Mouse (Mus musculus) cortical plate, adult 2 months (tissue): ENCODE data around the gene Gm3033. TPM values are rescaled to one million over a fixed set of nuclear protein-coding genes. Genes with fewer than 3 reads are reported as not detected.
"Not testable (repeated sequence)": the region's sequence is repeated elsewhere in the genome, so short reads cannot be mapped to it uniquely, and the experiment has no call there.

Experiments
- H3K27ac ChIP-seq: fragments of 200-500 bp; 2 replicates; pipeline ENCODE4 v1.5.1; 2012; ENCODE audit warnings: low read length, control low read depth, inconsistent platforms; ENCODE audit not compliant: insufficient read depth
- H3K4me1 ChIP-seq: fragments of 200-500 bp; 2 replicates; pipeline ENCODE4 v1.6.1; 2011; ENCODE audit warnings: low read length; ENCODE audit not compliant: control insufficient read depth, insufficient read depth
- H3K4me3 ChIP-seq: fragments of 200-500 bp; 2 replicates; pipeline ENCODE4 v1.5.1; 2011; ENCODE audit warnings: mild to moderate bottlenecking, low read length, control low read depth; ENCODE audit not compliant: insufficient read depth
- polyA plus RNA-seq: library from polyadenylated mRNA; depleted of rRNA; stranded (reverse); fragments of >200 nt; gene quantifications from 2 replicates; pipeline ENCODE4 v1.2.3, GENCODE M21; 2012; rRNA removed

Gene Gm3033
- polyA plus RNA-seq, result 0.15 TPM in 1 of 2 replicates, not detected in the other

DNA sequence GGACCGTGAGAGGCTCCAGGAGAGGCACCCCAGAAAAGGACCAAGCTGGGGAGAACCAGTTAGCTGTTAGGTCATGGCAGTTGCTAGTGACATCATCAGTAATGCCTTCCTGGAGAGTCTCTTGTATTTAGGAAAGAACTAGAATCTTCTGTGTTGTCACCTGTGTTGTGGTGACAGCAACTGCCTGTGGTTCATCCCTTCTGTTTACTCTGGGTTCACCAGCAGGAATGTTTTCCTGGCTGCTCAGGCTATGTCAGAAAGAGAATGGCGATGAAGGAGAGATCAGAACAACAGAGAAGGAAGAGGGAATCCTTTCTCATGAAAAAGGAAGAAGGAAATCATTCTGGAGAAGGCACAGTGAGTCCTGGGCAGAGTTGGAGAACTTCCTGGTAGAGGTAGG lies at the start of gene Gm3033:
TSS of gene Gm3033 (plus strand) at position 301 of the 400 bp plus-strand sequence.
- not testable (repeated sequence) for H3K4me1 ChIP-seq

DNA sequence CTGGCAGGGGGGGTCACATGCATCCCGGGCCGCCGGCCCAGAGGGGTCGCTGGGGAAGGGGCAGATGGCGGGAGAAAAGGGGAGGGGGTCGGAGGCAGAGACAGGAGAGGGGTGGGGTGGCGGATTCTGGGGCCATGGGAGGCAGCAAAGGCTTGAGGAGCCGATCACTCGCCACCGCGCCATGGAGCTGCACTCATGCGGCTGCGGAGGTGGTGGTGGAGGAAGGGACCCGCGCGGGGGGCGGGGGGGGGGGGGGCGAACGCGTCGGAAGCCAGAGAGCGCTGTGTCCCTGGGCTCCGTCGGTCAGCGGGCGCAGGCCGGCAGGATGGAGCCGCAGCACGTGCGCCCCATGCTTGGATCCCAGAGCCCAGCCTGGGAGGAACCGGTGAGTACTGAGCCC lies 36.3 kb upstream of the Gm3033 start, which contains the start of gene Gm3002:
TSS of gene Gm3002 (plus strand) at position 301 of the 400 bp plus-strand sequence.
- H3K4me1 ChIP-seq, H3K27ac ChIP-seq: not testable (repeated sequence)

More for the DNA sequence above, at the start of gene Gm3033:
- H3K27ac ChIP-seq, H3K4me3 ChIP-seq: not testable (repeated sequence)

DNA sequence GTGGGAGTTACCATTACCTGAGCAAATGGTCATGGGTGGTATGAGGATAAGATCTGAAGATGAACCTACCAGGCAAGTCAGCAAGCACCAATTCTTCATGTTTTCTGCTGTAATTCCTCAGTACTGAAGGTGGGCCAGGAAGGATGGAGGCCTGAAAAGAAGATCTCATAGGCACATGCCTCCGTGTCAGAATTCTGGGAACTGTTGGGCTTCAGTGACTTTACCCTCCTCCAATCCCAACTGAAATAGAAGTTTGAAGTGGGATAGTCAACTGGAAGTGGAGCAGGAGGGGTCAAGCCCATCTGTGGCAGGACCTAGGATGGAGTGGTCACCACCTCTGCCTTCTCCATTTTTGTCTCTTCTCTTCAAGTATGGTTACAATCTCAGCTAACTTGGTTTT lies 37.8 kb downstream of the Gm3033 start, which contains the start of gene Gm2916:
TSS of gene Gm2916 (plus strand) at position 301 of the 400 bp plus-strand sequence.
- not testable (repeated sequence) for H3K27ac ChIP-seq, H3K4me1 ChIP-seq, H3K4me3 ChIP-seq

More for the DNA sequence above, 36.3 kb upstream of the Gm3033 start, which contains the start of gene Gm3002:
- H3K4me3 ChIP-seq, result not testable (repeated sequence)

Other genes with a start within 250 kb of the Gm3033 start
- gene Gm3012, start 211.7 kb upstream of the Gm3033 start, polyA plus RNA-seq, result not detected in 2 replicates
- 1.2 and 1.3 TPM in 2 replicates for gene Gm3020, start 194.2 kb upstream of the Gm3033 start, polyA plus RNA-seq
- gene Gm3043, start 157.5 kb upstream of the Gm3033 start, polyA plus RNA-seq, result not detected in 2 replicates
- 1.5 TPM in 2 replicates for gene Gm3002, start 36.2 kb upstream of the Gm3033 start, polyA plus RNA-seq
- gene Gm2916, start 37.9 kb downstream of the Gm3033 start, polyA plus RNA-seq, result 0.15 TPM in 1 of 2 replicates, not detected in the other
- gene Gm3029, start 85.5 kb downstream of the Gm3033 start, polyA plus RNA-seq, result not detected in 2 replicates
- gene Gm3095, start 117.3 kb downstream of the Gm3033 start, polyA plus RNA-seq, result 0.35 and 0.66 TPM in 2 replicates
- gene Gm3099, start 152.1 kb downstream of the Gm3033 start, polyA plus RNA-seq, result not detected in 2 replicates
- 0.17 and 0.25 TPM in 2 replicates for gene Gm5796, start 177.7 kb downstream of the Gm3033 start, polyA plus RNA-seq
- not detected in 2 replicates for gene Gm3115, start 237.9 kb downstream of the Gm3033 start, polyA plus RNA-seq